Mouse (Mus musculus) E14TG2a.4 (cell line): ENCODE results near the gene Tut1.

ENCODE experiments used
- CTCF ChIP-seq: conservative IDR thresholded peaks from 2 replicates; pipeline ENCODE4 v1.5.1; 2014; ENCODE audit warnings: low read length
- NANOG ChIP-seq: IDR thresholded peaks from 2 replicates; pipeline ENCODE4 v1.6.1; 2014; ENCODE audit warnings: borderline replicate concordance, low read length, mixed read lengths
- POU5F1 ChIP-seq: IDR thresholded peaks from 2 replicates; pipeline ENCODE4 v1.6.1; 2014; ENCODE audit warnings: low read length, borderline replicate concordance

DNA sequence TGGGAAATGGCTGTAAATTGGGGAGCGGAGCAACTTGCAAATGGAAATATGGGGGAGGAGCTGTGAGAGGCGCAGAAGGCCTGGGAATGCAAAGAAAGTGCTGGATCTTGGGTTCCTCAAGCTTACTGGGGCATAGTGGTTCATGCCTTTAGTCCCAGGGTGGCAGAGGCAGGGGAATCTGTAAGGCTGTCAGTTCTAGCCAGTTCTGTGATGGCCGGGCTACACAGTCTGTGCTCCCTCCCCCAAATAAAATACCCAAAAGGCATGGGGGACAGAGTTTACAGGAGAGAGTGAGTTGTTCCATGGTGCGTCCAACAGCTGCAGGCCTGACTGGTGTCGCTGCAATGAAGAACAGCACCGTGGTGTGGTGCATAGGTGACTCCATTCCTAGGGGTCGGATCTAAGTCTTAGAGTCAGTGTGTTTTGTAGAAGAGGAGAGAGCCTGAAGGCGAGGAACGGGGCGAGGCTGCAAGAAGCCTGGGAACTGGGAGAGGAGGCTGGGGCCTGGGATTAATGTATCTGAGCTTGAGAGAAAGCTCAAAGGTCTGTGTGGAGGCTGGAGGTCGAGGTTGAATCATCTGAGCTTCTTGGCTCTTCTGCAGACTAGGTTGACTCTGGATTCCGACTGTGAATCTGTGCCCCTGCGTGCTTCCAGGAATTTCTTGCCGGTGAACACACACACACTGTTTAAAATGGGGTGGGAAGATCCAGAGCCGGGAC lies 34.9 kb downstream of the Tut1 start:
- TF ChIP-seq CTCF = no peak
- TF ChIP-seq POU5F1 = no peak
- TF ChIP-seq NANOG = no peak
